Mouse (Mus musculus) T-helper 2 cell (primary cell): ENCODE measurements around the gene Camk2b.

Source experiments
- in situ Hi-C: fragments of 300-600 bp; cut with MboI, MseI; formaldehyde crosslinking; loops from one replicate; pipeline ENCODE4 v1.15.1; 2025; ENCODE audit warnings: high pct_unique_total_duplicates

The Camk2b gene

DNA sequence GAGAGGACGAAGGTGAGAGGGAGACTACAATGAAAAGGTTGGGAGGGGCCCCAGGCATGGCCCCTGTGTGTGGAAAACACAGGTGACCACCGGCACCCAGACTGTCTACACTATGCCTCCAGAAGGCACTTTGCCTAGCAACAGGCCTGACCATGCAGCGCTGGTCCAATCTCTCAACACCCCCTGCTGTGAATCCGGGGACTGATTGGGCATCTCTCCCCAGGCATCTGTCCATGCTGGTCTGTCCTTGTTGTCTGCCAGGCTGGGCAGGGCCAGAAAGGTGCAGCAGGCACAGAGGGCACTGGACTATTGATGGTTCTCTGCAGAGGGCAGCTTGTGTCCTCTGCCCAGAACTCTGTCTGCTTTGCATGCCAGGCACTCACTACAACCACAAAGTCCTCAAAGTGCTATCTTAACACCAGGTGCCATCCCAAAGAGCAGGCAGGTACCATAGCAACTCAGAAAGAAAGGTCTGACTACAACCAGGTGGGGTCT, 16.0 kb downstream of the Camk2b start:
- in situ Hi-C loops = no loop called here

DNA sequence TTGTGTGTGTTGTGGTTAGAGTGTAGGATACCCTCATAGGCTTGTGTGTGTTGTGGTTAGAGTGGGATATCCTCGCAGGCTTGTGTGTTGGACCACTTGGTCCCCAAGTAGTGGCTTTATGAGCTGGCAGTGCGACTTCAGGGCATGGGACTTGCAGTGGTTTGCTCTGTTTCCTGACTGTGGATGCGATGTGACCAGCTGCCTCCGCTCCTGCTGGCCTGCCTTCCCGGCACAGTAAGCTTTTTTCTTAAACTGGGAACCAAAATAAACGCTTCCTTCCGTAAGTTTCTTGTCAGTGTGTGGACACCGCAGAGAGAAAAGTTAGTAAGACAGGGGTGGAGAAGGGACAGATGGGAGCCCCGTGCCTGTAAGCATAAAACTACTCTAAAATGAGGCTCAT, 18.0 kb downstream of the Camk2b start:
- in situ Hi-C loops = no loop called here

DNA sequence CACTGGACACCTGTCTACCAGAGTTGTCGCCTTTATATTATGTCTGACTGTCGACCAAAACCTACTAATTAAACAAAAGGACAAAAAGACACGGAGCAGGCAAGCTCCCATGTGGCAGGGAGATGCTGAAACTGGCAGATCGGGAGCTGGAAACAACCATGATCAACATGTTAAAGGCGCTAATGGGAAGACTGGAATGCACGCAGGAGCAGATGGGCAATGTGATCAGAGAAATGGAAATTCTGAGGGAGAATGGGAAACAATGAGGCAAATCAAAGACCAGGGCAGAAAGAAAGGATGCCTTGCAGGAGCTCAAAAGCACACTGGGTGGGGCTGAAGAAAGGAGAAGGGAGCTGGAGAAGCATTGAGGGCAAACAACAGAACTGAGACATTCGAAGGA, 27.2 kb downstream of the Camk2b start:
- in situ Hi-C loops = no loop called here

DNA sequence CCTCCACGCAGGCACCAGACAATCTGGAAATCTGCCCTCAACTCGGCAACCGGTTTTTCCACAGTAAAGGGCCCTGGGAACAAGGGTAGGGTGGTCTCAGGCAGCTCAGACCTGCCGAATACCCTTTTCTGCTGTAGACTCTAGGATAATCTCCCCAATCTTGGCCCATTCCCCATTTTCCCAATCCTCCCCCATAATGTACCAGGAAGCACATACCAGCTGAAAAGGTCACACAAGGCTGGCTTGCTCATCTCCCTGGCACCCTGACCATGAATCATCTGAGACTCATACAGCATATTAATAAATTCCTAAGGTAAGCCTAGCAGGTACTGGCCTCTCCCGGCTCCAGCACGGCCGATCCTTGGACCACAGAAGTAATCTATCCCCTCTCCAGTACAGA, 28.5 kb downstream of the Camk2b start:
- in situ Hi-C loops = no loop called here

DNA sequence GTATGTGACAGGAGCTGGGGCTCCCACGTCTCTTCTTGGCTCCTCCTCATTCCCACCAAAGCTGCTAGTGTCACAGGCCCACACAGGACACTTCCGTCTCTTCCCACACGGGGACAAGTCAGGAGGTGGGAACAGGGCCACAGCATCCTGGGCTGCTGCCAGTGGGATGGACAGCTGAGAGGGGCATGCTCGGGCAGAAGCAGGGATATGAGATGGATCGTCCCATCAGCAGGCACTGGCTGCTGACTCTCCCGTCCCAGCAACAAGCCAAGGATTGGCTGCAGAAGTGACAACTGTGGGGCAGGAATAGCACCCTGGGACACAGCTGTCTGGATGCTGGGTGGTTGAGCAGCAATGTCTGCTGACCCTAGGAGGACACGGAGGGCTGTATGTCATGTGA, 29.0 kb downstream of the Camk2b start:
- in situ Hi-C loops = no loop called here

DNA sequence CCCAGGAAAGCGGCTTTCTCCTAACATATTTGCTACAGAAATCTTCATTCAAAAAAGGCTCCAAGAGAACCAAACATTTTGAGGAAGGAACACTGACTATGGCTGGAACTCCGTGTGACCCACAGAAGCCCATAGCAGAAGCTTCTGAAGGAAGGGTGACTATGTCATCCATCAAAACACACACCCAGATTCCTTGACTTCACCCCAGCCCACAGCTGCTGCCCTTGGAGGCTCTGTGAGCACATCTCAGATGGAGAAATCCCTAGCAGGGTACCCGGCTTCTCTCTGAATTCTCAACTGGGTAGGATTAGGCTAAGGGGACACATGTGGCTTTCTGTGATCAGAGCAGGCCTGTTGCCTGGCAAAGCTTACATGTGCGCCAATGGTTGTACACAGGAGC, 29.7 kb downstream of the Camk2b start:
- in situ Hi-C loops = no loop called here

DNA sequence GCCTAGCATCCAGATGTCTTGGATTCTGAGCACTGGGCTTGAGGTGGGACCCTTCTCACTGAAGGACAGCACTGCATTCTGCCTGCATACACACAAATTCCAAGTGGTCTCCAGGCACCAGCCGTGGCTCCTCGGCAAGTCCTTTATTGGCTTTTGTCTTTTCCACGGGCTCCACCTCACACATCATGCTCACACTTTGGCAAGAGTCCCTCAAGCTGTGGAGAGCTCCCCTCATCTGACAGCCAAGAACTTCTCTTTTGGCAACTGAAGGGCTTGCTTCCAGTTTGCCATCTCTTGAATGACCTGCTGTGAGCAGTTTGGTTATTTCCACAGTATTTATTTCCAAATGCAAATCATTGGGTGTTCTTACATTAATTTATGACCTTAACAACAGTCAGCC, 30.6 kb downstream of the Camk2b start:
- in situ Hi-C loops = no loop called here

DNA sequence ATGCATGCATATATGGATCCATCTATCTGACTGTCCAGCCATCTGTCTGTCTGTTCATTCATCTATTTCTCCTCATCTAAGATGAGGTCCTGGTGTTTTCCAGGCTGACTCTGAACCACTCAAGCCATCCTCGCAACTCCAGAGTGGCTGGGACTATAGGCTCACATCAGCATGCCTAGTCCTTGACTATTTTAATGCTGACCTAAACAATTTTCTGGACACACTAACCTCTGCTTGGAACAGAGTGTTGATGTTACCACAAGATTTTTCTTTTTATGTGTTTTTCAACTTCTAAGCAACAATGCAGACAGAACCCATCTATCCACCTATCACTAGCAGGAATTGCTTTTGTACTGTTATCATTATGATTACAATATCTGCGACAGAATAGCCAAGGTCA, 31.4 kb downstream of the Camk2b start:
- in situ Hi-C loops = no loop called here

DNA sequence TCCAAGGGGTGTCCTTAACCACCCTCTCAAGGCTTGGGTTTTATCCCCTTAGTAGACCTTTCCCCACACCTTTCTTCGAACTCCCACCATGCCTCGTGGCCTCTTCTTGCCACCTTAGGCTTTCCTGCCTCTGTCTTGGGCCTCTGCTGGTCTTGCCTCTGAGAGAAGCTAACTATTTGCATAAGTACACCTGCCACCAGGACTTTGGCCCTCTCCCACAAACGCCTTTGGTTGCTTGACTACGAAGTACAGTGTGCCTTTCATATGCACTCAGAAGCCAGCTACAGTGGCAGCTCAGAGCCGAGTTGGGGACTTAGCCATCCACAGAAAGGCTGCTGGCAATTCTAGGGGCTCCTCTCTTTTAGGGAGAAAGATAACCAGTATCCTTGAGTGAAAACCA, 32.4 kb downstream of the Camk2b start:
- in situ Hi-C loops = no loop called here

DNA sequence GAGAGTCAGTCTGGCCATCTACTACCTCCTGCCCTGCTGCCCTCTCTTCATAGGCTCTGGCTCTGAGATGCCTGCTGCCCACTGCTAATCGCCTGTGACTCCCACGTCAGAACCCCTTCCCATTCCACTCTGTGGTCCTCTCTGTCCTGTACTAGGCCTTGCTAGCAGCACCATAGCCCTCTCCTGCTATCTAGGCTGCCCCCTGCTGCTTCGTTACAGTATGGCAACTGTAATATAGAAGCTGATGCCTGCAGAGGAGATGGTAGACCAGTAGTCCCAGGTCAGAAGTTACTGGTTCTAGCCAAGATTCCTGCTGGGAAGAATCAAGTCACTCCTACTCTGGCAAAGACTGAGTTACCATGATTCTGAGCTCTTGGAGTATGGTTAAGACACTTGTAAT, 33.0 kb downstream of the Camk2b start:
- in situ Hi-C loops = no loop called here

DNA sequence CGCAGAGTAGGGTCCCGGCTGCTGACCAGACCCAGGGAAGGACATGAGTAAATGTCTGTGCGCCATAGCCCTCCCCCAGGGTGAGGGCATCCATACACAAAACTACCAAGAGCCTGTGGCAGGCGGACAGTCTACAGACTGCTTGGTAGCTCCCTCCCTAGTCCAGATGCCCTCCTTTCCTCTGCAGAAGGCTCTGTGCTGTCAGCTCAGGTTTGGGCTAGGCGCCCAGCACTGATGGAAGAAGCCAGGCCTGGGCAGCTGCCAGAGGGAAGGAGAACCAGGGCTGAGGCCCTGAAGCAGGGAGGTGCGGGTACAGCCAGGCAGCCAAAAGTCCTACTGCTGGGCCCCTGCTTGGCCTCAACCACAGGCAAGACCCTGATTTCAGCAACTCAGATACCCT, 35.5 kb downstream of the Camk2b start:
- in situ Hi-C loops = no loop called here

DNA sequence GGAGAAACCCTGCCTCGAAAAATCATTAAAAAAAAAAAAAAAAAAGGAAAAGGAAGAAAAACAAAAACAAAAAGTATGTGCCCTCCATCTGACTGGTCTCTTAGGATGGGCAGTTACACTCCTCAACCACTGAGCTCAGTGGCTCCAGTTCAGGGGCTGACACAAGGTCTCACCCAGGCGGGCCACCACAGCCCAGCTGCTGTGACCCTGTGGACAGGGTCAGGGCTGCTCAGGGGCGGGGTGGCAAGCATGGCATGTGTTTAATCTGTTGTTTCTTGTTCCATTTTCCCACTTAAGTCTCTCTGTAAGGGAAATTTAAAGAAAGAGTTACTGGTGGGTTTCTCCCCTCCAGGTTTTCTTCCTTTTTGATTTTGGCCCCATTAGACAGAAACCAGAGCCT, 36.4 kb downstream of the Camk2b start:
- in situ Hi-C loops = loop anchor here (5.0 kb wide), 1 partner anchor 37 kb away; no protein-coding TSS in a partner anchor

DNA sequence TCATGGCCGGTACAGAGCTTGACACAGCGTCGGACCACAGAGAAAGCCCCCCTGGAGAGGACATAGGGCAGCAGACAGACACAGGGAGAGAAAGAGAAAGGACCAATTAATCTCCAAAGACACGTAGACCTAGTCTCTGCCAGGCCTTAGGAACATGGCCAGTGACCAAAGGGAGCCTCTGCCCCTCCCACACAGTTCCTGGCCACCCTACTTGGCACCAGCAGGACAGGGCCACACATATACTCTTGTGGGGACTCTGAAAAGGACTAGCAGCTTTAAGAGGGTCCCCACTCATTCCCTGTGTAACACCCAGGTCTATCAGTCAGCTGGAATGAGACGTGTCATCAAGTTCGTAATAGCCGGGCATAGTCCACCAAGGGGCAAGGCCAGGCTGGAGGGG, 37.3 kb downstream of the Camk2b start:
- in situ Hi-C loops = loop anchor here (5.0 kb wide), 1 partner anchor 37 kb away; no protein-coding TSS in a partner anchor

DNA sequence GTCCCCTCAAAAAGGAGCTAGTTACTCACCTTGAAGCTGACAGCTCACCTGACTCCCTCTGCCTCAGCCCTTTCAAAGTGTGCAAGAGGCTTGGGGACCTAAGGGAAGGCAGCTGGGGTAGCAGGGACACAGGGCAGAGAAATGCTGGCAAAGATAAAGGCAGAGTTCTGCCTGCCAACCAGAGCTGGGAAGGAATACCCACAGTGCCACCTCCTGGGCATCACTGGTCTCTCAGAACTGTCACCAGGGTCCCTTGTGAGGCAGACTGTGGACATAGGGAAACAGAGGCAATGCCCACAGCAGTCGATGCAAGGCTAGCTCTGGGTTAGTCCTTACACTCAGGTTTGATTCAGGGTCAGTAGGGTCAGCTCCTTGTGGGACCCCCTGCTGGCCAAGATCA, 39.8 kb downstream of the Camk2b start:
- in situ Hi-C loops = loop anchor here (5.0 kb wide), 1 partner anchor 34 kb away; no protein-coding TSS in a partner anchor

DNA sequence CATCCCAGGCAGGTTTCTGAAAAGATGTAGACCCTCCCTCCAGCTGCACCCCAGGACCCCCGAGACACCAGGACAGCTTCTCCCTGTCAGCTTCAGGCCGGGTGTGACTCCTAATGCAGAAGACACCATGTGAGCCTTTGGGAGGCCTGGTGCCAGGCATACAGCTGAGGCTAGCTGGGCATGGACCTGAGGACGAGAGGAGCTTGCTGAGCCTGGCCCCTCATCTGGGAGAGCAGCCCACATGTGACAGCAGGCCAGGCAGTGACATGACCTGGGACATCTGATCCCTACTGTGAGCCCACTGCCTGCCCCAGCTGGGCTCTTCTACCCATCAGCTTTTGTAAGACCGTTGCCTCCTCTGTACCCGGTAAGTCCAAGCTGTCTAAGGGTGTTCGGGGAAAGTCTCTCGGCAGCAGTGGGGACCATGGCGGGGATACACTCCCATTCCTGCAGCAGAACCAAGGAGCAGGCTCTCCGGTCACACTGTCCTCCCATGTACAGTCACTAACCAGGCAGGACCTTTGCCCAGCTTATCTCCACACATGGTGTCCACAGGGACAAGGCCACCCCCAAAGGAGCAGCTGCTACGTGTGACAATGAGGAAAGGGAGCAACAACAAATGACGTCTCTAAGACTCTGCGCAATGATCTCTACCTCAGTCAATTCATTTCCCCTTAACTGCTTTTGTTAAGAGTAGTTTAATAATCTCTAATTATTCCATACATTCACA, 41.1 kb downstream of the Camk2b start:
- in situ Hi-C loops = loop anchor here (5.0 kb wide), 1 partner anchor 33 kb away; no protein-coding TSS in a partner anchor

DNA sequence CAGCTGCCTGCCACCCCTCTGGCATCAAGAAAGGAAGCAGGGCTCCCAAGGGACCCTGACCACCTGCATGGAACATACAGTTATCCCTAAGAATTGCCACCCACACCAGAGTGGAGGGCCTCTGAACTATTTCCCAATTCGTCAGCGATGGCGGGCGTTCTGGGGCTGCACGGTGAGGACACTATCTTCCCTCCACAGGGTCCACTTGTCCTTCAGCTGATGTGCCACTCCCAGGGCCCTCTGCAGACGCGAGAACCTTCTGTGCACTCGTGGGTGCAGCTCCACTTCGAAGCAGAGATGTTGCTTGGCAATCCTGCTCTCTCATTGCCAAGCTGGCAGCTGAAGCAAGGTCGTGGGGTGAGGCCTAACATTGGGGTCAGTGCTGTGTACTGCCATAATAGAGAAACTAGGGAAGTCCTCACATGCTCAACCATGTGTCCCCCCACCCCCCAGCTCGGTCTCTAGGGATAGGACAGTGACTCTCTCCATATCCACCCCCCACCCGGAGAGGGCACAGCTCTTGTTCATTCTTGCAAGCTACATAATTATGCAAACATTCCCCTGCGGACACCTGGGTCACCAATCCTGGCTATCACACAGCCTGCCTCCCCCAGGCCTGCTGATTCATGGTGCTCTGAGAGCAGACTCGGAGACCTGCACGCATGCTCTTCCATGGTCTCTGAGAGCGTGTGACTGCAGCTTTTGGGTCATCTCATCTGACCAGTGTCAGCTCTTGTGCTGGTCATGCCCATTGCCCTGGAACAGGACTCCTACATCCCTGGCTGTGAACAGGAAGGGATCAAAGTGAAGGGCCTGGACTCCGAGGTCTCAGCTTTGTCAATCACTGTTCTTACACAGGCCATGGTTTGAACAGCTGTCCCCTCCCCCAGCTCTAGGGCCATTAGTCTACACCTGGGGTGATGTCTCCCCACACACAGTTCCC, 45.0 kb downstream of the Camk2b start:
- in situ Hi-C loops = no loop called here

DNA sequence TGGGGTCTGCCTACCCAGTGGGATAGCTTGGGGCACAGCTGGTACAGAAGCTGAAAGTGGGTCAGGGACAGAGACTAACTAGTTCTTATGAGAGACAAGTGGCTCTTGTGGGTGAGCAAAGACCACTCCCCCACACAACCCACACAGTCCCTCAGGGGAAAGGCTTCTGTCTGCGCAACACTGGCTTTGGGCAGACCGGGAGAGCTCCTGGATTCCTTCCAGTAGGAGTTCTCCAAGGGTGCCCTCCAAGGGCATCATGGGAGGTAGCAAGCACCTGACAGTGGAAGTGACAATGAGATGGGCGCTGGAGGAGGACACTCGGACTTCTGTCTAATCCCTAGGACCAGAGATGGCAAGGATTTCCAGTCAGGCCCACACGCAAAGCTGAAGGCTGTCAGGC, 45.8 kb downstream of the Camk2b start:
- in situ Hi-C loops = no loop called here

DNA sequence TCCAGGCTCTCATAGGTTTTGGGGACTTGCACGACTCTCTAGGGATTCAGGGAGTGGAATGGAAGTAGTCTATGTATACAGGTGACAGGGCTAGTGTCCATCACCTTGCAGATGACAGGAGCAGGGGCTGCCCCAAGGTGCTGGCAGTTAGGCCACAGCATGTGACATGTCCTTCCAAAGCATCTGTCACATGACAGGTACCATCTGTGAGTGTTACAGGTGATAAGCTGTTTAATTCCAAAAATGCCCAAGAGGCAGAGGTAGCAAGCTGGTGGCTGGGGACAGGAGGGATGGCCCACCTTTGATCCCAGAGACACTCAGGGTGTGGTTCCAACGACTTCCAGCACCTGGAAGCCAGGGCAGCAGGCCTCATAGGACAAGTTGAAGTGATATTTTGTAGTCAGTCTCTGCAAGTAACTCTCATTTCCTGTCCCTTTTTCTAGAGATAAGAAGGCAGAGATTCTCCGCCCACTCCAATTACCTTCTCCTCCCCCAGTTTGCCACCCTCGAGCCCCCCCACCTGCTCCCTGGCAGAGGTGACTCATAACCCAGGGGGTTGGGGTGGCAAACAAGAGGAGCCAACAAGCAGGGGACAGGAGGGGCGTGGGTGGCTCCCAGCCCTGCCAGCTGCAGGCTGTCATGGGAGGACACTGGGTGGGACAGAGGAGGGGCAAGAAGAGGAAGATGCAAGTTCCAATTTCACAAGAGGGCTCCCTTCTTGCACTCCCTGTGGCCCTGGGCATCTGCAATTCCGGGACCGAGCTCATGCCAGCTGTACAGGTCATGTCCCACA, 47.7 kb downstream of the Camk2b start:
- in situ Hi-C loops = no loop called here

DNA sequence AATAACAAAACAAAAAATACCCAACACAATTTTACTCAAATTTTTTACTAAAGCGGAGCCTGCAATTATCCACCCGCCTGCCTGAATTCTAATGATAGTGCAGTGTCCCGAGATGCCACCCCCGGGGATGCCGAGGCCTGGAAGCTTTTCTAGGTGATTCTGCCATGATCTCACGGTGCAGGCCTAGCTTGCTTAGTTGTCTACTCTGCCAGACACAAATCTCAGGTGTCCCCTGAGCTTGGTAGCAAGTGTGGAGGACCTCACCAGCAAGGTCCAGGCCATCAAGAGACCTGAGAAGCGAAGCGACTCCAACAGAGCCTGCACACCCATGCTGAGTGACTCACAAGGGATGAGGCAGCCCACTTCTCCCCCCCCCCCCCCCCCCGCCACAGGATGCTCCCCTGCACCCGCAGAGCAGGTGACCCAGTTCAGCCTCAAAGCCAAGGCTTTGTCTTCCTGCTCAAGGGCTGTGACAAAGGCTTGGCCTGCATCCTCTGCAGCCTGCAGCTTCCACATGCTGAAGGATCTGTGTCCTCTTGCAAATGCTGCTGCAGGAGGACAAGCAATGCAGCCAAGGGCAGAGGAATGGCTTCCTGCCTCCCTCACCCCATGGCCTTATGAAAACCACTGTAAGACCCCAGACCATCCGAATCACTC, 48.5 kb downstream of the Camk2b start:
- in situ Hi-C loops = no loop called here

DNA sequence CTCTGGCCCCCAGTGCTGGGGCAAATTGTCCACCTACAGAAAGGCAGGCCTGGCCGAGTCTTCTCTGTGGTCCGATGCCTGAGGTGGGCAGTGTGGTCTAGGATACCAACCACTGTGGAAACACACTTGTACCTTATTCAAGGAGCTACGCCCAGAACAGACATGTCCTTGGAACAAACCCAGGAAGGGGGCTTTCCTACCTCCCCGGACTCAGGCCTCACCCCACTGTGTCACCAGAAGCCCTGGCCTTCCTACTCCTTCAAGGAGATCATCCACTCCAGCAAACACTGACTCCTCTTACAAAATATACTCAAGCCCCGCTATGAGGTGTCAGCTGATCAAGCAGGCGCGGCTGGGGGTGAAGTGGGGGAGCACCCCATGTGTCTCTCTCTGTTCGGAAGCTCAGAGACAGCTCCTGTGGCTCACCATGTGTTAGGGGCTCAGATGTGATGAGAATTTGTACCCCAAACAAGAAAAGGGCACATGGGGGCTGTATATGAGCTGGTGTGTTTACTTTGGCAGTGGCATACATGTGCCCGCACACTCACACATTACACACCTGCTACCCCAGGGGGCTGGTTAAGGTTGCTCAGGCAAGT, 49.3 kb downstream of the Camk2b start:
- in situ Hi-C loops = no loop called here

DNA sequence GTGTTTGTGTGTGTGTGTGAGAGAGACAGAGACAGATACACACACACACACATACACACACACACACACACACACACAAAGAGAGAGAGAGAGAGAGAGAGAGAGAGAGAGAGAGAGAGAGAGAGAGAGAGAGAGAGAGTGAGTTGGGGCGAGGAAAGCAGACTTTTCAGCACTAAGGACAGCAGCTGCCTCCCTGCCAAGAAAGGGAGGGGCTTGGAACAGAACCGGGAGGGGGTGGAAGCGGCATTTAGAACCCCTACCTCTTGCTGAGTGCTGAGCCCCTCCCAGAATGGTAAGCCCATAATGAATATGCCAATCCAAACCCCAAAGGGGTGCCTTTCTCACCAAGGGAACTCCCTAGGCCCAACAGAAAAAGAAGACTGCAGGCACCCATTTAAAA, 49.8 kb downstream of the Camk2b start:
- in situ Hi-C loops = no loop called here
